Mouse (Mus musculus) c-Kit-positive CD71-negative TER-119-negative erythroid progenitor cells, embryonic 14.5 days (primary cell): ENCODE measurements around the gene Prmt9.

ENCODE experiments used
- DNase-seq: peaks from one replicate; pipeline ENCODE4 v3.0.0-alpha.2; 2013; ENCODE audit warnings: low read depth

The Prmt9 gene

DNA sequence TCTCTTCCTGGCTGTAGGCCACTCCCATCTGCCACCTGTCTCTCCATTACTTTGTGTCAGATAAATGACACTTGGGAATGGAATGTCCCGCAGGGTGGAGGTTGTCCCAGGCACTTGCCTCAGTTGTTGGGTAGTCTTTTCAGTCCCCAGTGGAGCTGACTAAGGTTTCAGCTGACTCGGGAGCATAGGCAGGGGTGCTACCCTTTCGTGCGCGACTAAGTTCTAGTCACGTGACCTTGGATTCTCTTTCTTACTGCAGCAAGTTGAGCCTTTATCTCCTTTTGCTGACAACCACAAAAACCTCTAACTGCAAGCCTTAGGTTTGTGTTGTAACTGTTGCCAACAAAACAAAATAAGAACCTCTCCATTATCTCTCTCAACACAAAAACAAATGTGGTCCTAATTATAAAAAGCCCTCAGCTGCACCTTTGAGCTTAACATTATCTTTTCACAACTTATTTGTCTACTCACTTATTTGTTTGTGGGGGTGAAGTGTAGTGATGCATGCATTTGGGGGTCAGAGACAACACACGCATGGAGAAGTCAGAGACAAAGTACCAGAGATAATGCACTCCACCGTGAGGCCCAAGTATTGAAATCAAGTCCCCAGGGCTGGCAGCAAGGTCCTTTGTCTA is 14.7 kb upstream of the Prmt9 start:
- no peak for DNase-seq

DNA sequence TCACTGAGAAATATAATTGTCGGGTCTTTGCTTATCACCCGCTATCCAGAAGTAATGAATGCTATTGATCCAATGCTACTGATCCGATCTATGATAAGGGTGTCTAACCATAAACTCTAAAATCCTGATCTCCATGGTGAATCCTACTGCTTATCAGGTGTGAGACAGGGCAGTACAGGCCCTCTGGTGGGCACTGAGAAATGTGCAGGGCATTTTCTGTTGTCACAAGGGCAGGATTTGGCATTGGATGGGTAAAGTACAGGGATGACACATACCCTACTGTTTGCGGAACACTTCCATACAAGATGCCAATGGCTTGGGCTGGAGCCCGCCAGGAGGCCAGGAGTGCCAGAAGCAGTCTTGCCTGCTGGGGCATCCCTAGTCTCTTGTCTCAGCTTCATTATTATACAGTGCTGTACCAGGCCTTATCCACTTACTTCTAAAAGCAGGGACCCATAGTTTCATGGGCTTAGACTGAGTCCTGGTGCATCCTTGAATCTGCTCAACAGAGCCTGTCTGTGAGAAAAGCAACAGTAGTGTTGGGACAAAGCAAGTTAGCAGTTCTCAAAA is 14.1 kb upstream of the Prmt9 start:
- DNase-seq: no peak

DNA sequence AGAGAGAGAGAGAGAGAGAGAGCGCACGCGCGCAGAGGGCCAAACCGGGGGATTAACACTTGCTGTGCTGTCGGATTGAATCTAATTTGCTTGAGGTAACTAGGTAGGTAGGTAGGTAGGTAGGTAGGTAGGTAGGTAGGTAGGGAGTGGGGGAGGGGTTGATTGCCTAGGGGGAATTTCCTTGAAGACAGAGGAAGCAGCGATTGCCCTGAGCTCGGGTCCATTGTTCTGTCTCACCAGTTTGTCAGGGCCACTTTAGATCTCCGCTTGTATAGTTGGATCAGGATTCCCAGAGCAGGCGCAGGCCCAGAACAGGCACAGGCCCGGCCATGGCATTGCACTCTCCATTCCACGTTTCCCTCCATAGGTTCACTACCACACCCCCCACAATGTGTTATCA is 12.4 kb upstream of the Prmt9 start:
- no peak for DNase-seq

DNA sequence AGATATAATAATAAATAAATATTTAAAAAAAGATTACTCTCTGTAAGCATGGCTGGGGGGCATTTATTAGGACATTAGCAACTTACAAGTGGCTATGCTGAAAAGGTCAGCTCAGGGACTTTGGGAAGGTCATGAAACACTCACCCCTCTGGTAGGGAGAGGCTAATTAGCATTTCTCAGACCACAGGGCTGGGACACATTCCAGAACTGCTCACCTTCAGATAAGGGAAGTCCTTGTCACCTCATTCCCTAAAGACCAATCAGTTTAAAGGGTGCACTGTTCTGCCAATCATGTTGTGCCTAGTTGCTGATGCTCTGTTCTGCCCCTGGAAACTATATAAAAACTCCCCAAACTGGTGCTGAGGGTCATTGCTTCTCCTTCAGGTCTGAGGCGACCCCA is 10.9 kb upstream of the Prmt9 start:
- no peak for DNase-seq

DNA sequence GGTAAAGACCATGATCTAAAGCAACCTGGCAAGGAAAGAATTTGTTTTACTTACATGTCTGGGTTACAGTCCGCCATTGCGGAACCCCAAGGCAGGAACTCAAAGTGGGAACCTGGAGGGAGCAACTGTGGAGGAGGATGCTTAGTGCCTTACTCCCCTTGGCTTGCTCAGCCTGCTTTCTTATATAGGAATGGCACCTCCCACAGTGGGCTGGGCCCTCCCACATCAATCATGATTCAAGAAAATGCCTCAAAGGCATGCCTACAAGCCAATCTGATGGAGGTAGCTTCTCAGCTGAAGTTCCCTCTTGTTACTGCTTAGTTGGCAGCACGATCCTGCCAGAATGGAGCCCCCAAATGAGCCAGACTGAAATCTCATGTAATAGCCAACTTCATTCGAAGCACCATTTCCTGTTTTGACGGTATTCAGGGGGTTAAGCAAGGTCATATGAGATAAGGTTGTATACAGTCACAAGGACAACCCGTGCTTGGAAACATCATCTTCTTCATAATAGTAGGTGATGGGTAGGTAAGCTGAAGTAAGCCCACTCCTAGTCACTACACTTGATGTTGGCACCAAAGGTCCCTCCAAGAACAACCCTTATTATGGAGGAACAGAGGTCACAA is 5.9 kb upstream of the Prmt9 start:
- no peak for DNase-seq

DNA sequence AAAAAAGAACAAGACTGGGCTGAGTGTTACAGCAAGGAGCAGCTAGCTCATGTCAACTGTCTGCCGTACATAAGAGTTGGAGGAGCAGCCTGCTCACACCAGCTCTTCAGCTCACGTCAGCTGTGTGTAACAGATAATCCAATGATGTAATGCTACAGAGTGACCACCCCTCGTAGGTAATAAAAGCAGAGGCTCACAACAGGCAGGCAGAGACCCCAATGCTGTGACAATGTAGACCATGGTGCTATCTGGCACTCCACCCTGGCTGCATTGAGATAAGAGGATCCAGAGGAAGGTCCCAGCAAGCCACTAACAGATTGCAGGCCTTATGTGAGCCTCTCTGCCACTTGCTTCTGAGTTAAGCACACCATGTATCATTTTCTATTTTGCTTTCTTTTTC is 4.8 kb upstream of the Prmt9 start:
- no peak for DNase-seq

DNA sequence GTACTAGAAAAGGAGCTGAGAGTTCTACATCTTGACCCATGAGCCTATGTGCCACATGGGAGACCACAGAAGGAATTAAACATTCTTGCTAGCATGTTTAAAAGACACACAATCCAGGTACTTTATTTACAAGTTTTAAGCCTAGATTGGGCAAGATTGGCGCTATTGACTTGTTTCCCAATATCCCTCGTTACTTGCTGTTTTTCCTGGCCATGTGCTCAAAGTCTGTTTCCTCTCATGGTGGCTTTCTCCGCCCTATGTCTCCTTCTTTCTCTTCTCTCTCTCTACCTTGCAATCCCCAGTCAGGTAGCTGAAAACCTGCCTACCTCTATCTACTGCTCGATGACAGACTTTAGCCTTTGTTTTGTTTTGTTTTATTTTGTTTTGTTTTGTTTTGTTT is 3.6 kb upstream of the Prmt9 start:
- no peak for DNase-seq

DNA sequence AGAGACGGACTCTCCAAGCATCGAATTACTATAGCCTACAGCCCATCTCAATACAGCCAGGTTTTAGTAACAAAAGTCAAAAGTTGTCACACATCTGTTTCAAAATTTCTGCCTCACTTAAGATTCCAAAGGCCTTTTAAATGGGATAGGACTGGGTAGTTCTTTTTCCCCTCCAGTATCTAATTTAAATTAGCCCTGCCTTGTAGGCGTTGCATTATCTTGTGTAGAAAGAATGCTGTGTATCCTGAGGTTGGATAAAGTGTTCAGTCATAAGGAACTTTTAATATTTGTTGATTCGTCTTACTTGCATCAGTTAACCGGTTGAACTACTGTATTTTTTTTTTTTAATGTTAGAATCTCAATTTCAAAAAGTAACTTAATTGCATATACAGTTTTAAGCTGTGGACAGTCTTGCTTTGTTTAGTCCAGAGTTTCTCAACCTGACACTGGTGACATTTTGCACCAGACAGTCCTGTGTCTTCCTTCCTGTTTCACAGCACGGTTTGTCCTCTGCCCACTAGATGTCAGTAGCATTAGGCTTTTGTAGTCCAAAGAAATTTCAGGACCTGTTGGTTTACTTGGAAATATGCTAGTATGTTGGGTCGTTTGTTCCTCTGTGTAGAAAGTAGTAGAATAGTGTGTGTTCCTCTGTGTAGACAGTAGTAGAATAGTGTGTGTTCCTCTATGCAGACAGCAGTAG is 834 bp downstream of the Prmt9 start:
- peak; percentile 51 for DNase-seq

DNA sequence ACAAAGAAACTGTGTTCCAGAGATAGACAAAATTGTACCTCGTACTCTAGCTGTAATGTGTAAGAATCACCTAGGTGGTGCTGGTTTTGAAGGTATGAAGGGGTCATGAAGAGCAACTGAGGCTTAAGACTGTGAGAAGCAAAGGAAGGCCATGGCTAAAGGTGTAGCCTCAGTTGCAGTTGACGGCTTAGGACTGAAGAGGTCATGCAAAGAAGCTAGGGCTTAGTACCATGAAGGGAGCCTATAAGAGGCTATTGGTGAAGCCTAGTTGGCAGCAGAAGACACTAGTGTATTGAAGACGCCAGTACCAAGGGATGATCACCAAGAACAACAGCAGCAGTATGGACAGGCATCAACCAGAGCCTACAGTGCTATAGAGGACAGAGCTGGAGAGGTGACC is 3.3 kb downstream of the Prmt9 start:
- DNase-seq: no peak

DNA sequence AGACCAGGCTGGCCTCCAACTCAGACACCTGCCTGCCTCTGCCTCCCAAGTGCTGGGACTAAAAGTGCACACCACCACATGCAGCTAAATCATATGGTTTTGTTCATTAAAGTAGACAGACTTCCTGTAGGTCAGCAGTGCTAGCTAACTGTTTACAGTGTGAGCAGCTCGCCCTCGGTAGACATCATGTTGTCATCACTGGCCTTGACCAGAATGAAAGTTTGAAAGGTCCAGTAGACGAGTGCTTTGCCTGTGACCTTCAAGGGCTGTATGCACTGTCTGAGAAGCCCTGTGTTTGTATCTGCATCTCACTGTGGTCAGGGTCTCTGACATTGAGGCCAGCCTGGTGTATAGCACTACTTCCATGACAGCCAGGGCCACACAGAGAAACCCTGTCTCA is 12.2 kb downstream of the Prmt9 start:
- no peak for DNase-seq

DNA sequence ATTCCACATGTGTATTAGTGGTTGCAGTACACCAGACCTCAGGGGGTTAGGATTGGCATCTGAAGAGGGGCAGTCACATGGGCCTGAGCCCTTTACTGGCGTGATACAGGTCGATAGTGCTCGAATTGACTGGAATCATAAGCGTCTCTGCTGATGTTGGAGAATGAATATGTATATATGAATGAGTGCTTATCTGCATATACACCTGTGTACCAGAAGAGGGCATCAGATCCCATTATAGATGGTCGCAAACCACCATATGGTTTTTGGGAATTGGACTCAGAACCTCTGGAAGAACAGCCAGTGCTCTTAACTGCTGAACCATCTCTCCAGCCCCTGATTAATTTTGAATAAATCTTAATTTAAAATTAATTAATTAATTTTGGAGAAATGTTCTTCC is 25.0 kb downstream of the Prmt9 start:
- no peak for DNase-seq

DNA sequence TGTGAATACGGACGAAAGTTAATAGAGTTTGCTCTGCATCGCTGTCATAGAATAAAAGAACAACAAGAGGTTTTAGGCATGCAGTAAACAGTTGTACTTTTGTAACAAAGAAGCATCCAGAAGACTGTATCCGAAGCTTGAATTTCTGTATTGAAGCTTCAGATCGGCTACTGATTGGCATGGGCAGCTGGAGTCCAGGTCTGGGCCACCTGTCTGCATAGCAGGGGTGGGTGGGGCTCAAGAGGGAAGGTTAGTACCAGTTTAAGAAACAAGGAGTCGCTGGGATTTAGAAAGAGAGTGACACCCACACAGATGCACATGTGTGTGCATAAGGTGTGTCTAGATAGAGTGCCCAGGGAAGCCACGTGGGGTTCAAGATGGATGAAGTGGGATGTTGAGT is 28.5 kb downstream of the Prmt9 start:
- DNase-seq: no peak

DNA sequence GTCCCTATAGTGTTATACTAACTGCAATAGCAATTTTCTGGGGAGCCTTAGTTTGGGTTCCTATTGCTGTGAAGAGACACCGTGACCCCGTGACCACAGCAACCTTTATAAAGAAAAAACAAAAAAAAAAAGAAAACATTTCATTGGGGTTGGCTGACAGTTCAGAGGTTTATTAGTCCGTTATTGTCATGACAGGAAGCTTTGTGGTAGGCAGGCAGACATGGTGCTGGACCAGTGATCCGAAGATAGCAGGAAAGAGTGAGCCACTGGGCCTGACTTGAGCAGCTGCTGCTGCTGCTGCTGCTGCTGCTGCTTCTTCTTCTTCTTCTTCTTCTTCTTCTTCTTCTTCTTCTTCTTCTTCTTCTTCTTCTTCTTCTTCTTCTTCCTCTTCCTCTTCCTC is 35.0 kb downstream of the Prmt9 start:
- no peak for DNase-seq

DNA sequence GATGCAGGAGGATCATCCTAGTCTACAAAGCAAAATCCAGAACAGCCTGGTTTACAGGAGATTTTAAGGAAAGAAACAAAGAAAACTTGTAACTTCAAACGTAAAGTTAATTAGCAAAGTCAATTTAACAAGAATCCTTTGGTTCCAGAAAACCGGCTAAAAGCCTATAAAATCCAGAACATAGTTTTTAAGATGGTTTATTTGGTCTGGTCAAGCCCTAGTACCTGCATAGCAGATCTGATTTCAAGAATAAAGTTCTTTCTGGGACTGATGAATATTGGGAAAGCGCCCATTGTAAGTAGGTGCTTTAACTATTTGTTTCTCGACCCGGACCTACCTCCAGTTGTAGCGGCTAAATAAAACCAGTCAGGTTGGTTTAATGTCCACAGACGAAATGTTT is 60.4 kb downstream of the Prmt9 start:
- no peak for DNase-seq

DNA sequence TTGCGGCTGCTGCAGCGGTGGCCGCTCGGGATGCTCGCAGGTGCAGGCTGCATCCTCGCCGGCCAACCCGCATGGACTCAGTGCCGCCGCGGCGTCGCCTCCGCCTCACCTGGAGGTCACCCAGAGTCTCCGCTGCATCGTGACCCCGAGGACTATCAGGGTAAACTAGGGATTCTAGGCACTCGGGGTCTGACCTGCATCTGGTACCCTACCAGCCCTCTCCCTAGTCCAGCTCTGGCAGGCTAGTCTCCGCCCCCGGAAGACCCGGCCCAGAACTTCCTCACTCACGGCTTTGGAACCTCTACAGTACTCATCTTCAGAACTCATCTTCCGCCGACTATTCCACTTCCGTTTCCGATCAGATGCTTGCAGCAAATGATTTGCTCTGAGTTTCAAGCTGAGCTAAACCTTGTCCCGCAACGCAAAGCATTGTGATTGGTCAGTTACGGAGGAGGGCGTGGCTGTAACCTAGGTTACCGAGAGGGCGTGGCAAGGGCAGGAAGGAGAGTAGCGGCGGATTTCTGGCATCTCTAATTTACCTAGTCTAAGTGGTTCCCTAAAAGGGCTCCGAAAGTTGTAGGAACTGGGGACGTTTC is 61.3 kb downstream of the Prmt9 start, which contains the start of gene Tmem184c:
Gene Tmem184c (minus strand): TSS at position 325 of the 596 bp plus-strand sequence.
- peak; percentile 96 for DNase-seq

DNA sequence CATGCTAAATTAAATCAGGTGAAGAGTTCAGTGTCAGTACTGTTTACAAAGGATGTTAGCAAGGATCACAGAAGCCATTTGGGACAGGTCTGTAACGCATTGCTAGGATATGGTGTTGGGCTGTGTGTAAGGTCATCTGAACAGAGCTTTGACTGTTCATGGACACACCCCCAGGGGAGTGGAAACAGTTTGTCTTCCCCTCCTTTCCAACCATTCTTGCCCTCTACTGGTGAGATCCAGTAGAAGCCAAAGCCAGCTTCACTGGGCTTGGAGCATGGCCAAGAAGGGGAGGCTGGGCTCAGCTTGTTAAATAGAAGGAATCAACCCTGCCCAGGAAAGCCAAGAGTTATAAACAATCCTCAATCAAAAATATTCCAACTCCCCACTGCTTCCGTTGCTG is 68.7 kb downstream of the Prmt9 start:
- no peak for DNase-seq

DNA sequence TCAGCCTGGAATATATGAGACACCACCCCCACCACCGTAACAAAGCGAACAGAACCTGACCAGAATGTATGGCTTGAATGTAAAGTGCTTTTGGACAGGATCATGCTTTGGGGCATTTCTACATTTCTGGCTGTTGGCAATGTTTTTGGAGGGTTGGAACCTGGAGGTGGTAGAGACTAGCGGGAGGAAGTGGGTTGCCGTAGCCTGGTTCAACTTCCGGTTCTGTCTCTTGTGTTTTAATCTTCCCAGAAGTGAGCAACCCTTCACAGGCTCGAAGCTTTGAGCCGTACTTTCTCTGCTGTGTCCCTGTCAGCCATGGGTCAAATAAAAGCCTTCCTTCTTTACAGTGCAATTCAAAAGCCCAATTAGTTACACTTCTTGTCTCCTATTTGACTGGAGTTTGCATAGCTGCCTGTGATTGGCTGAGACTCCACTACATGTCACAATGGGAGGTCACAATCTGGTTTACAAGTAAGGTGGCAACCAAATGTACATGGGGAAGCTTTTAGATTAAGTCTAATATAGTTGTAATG is 74.5 kb downstream of the Prmt9 start:
- DNase-seq: no peak

DNA sequence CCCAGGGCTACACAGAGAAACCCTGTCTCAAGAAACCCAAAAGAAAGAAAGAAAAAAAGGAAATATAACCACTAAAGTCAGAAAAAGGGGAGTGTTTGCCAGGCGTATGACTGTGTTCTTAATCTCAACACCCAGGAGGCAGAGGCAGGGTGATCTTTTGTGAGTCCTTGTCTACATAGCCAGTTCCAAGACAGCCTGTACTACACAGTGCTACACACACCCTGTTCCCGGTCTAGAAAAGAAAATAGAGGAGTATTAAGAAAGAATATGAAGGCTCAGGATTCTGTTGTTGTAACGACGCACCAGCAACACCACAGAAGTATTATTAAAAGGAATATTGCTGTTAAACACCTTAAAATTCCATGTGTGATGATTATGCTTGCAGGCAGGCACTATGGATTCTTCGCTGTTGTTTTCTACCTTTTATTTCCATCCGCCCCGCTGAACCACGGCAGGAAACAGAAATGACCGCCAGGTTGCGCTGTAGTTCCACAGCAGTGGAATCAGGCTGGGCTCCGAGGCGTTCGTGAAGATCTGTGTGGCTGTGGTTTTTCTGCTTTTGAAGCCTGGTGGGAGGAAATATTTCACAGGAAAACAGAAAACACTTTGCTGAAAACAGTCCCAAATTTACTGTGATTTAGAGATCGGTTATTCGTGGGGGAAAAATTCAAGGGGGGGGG is 80.8 kb downstream of the Prmt9 start:
- peak; percentile 69 for DNase-seq

DNA sequence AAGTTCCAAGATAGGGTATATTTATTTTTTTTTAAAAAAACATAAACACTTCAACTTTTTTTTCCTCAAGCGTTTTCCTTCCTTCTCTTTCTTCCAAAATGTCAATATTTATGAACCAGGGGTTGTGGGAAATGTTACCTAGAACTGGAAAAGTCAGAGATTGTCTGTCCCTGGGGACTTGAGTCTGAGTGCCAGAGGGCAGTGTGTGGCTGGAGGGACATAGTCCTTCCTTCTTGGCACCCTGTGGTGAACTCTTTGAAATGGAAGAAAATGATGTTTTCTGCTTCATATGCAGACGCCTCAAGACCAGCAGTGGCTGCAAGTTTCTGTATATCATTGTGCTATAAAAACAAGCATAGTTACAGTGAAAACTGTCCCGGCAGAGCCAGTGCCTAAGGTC is 81.5 kb downstream of the Prmt9 start:
- DNase-seq: no peak
